ENCODE assay signal across 9 mouse cellular contexts in the genomic region with DNA sequence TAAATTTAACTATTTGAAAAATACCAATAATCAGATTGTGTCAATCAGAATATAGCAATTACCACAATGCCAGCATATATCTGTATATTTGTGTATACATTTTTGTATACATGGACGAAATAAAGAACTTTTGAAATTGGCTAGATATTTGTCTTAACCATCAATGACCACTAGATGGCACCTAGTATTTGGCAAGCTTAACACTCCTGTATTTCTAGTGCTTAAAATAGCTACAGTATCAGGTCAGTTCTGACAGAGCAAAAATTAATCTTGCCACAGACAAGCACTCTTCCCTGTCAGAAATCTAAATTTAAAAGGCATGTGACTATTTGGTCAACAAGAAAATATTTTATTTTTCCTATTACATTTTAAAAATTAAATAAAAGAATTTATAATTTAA.
DNase-seq lines count a peak whose midpoint lies in the region; ATAC-seq lines count a peak whose summit lies in the region.
"Had no signal": no experiment of that assay in that cellular context is flagged by ENCODE, and none has a peak within 500 bp of the region (broad histone marks: within the 10 kb centered on the region; RNA-seq: fewer than 3 reads in every experiment).

No protein-coding gene starts in this region.

- no peak overlapping the region for H3K4me3 ChIP-seq in limb, embryonic 11.5 days (ENCODE audit: low read depth, low read length)
- no peak overlapping the region for H3K4me3 ChIP-seq in limb, embryonic 10.5 days
- H3K4me3 ChIP-seq in forebrain, embryonic 12.5 days (replicated peaks): no peak overlapping the region
- H3K4me3 ChIP-seq: heart, embryonic 13.5 days had no signal

- no peaks in the 10 kb centered on the region for H3K36me3 ChIP-seq in limb, embryonic 11.5 days (ENCODE audit: control insufficient read depth, insufficient read depth, low read length)
- H3K36me3 ChIP-seq in limb, embryonic 10.5 days: no peaks in the 10 kb centered on the region
- no peaks in the 10 kb centered on the region for H3K36me3 ChIP-seq in forebrain, embryonic 12.5 days (replicated peaks)
- H3K36me3 ChIP-seq: heart, embryonic 13.5 days had no signal

- no peaks in the 10 kb centered on the region for H3K27me3 ChIP-seq in limb, embryonic 11.5 days (ENCODE audit: control insufficient read depth, insufficient read depth, low read length)
- no peaks in the 10 kb centered on the region for H3K27me3 ChIP-seq in limb, embryonic 10.5 days (ENCODE audit: low read depth, poor library complexity, severe bottlenecking)
- no peaks in the 10 kb centered on the region for H3K27me3 ChIP-seq in forebrain, embryonic 12.5 days
- H3K27me3 ChIP-seq: heart, embryonic 13.5 days had no signal

- H3K4me1 ChIP-seq in limb, embryonic 11.5 days (ENCODE audit: control insufficient read depth, insufficient read depth, low read length): no peaks in the 10 kb centered on the region
- H3K4me1 ChIP-seq in limb, embryonic 10.5 days: no peaks in the 10 kb centered on the region
- H3K4me1 ChIP-seq in forebrain, embryonic 12.5 days: no peaks in the 10 kb centered on the region

- peak; percentile 54; the same call in 1 of the 2 replicates for ATAC-seq in limb, embryonic 11.5 days (ENCODE audit: insufficient number of reproducible peaks, low FRiP score, low TSS enrichment, low read depth)
- peak; percentile 79 for ATAC-seq in forebrain, embryonic 12.5 days (ENCODE audit: low FRiP score)

- no peaks in the 10 kb centered on the region for H3K9me3 ChIP-seq in limb, embryonic 11.5 days (ENCODE audit: control insufficient read depth, low read length)
- H3K9me3 ChIP-seq in limb, embryonic 10.5 days (replicated peaks): no peaks in the 10 kb centered on the region
- H3K9me3 ChIP-seq in forebrain, embryonic 12.5 days: no peaks in the 10 kb centered on the region
- H3K9me3 ChIP-seq: heart, embryonic 13.5 days had no signal

- peak; percentile 4 to 39 for DNase-seq in cerebellum, postnatal 14 days
- DNase-seq in cerebellum, adult 11-12 months: no peak
- no peak for DNase-seq in limb, embryonic 11.5 days (ENCODE audit: low spot score)
- no peak for DNase-seq in limb, embryonic 10.5 days (ENCODE audit: low spot score)
- peak; percentile 72 for DNase-seq in retina, embryonic 14.5 days (ENCODE audit: low spot score)
- DNase-seq in adrenal gland, postnatal 36 days: no peak
- no peak for DNase-seq in ovary, postnatal 10 days (ENCODE audit: low spot score)

- WGBS in limb, embryonic 11.5 days: 35% methylated on average over 1 of the region's 1 CpGs
- 51% methylated on average over 1 of the region's 1 CpGs for WGBS in limb, embryonic 10.5 days
- 40% methylated on average over 1 of the region's 1 CpGs for WGBS in forebrain, embryonic 12.5 days

- H3K27ac ChIP-seq in limb, embryonic 11.5 days (replicated peaks; ENCODE audit: low read depth, low read length): no peak overlapping the region
- H3K27ac ChIP-seq in limb, embryonic 10.5 days: no peak overlapping the region
- H3K27ac ChIP-seq in forebrain, embryonic 12.5 days: no peak overlapping the region
- H3K27ac ChIP-seq: heart, embryonic 13.5 days had no signal

- no peak overlapping the region for H3K4me2 ChIP-seq in limb, embryonic 11.5 days (ENCODE audit: low read depth, severe bottlenecking)
- no peak overlapping the region for H3K4me2 ChIP-seq in forebrain, embryonic 12.5 days
- H3K4me2 ChIP-seq: heart, embryonic 13.5 days had no signal

- H3K9ac ChIP-seq in limb, embryonic 11.5 days (ENCODE audit: low read length): no peak overlapping the region
- H3K9ac ChIP-seq in forebrain, embryonic 12.5 days: no peak overlapping the region
- H3K9ac ChIP-seq: heart, embryonic 13.5 days had no signal

Comparison
In these comparisons a context has a peak if more than half of its experiments do, and no peak if none do; other contexts are left out.
1. DNase-seq: peak in cerebellum, postnatal 14 days (2 of 2) and retina, embryonic 14.5 days (single experiment); none in cerebellum, adult 11-12 months (single experiment), limb, embryonic 11.5 days (single experiment), limb, embryonic 10.5 days (single experiment), adrenal gland, postnatal 36 days (0 of 2) and ovary, postnatal 10 days (single experiment).